Mouse (Mus musculus) left cerebral cortex, postnatal 4 days (tissue): ENCODE measurements around the gene Slc39a12. TPM values are rescaled to one million over a fixed set of nuclear protein-coding genes. Genes with fewer than 3 reads are reported as not detected.

Source experiments
- DNase-seq: peaks from one replicate; pipeline ENCODE4 v3.0.0-alpha.2; 2022
- intact Hi-C: fragments of 180-260 bp; cut with DNase I; formaldehyde crosslinking; loops from one replicate; pipeline ENCODE4 v1.15.1; 2025
- total RNA-seq, 2 experiments: library from RNA; stranded (reverse); gene quantifications; 2 replicates each; pipeline ENCODE4 v1.2.3; 2021

The Slc39a12 gene
- total RNA-seq, result 1 to 10 TPM; 4.2 to 4.8 TPM

- intact Hi-C loops, result no loop called here
- no peak for DNase-seq
Observed at GRCm38 (mm10) chr2:14388162-14388561, at the start of gene Slc39a12. Gene Slc39a12, plus strand, starts transcription at chr2:14388316.

GRCm38 (mm10) chr2:14341652-14342308 is 46.3 kb upstream of the Slc39a12 start:
- DNase-seq, result peak; percentile 90
- intact Hi-C loops, result no loop called here

DNA sequence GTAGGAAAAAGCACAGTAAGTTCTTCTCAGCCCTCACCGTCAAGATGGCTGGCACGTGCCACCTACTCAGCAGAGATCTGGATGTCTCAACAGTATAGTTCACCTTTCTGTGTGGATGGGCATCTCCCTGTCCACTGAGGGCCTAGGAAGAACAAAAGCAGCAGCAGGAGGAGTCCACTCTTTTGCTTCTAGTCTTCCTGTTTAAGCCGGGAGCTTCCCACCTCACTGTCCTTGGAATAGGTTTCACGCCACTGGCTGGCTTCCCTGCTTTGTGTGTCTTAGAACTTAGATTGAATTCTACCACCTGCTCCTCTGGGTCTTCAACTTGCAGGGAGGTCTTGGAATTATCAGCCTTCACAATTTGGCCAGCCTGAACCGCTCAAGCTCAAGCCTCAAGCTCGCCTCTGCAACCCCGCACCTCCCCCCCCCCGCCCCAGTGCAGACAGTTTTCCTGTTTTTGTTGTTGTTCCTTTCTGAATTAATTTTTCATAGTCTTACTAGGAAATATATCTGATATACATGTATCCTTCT is 45.7 kb upstream of the Slc39a12 start:
- DNase-seq, result peak; percentile 27
- intact Hi-C loops, result no loop called here

DNA sequence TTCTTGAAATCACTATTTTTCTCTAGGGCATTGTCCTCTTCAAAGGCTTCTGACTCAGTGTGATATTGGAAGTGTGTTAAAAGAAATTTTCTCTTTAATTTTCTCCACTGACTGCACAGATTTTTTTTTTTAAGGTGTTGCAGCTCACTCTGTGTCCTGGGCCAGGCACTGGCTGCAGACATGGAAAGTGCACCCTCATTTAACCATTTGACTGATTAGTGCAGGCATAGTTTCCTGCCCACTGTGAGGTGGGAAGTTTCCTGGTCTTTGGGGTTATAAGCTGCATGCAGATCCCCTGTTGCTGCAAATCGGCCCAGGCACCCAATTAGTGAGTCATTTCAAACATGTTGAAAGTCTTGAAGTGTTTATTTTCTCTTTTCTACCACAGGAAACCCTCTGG is 740 bp downstream of the Slc39a12 start:
- DNase-seq, result no peak

GRCm38 (mm10) chr2:14390900-14391299 is 2.8 kb downstream of the Slc39a12 start:
- no peak for DNase-seq
- intact Hi-C loops, result no loop called here

More for the DNA sequence above, 740 bp downstream of the Slc39a12 start:
- intact Hi-C loops, result no loop called here

DNA sequence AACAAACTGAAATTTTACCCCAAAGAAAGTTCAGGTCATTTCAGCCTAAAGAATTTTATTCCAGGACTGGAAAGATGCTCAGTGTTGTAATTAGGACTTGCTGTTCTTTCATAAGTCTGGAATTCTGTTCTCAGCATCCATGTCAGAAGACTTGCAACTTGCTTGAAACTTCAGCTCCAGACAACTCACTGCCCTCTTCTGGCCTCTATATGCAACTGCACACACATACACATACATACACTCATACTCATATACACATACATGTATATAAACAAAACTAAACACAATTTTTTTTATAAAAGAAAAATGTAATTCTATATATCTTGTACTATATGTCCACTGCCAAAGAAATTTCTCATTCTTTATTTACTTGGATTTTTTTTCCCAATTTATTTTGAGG is 14.9 kb downstream of the Slc39a12 start:
- intact Hi-C loops, result no loop called here
- DNase-seq, result no peak

GRCm38 (mm10) chr2:14428987-14429386 is 40.9 kb downstream of the Slc39a12 start:
- intact Hi-C loops, result no loop called here
- DNase-seq, result no peak

- no peak for DNase-seq
- intact Hi-C loops, result no loop called here
Observed at GRCm38 (mm10) chr2:14447322-14447721, 59.2 kb downstream of the Slc39a12 start.

- intact Hi-C loops, result no loop called here
- DNase-seq, result no peak
Observed at GRCm38 (mm10) chr2:14450866-14451265, 62.8 kb downstream of the Slc39a12 start.

GRCm38 (mm10) chr2:14454946-14455631 is 67.0 kb downstream of the Slc39a12 start:
- DNase-seq, result no peak
- intact Hi-C loops, result no loop called here

DNA sequence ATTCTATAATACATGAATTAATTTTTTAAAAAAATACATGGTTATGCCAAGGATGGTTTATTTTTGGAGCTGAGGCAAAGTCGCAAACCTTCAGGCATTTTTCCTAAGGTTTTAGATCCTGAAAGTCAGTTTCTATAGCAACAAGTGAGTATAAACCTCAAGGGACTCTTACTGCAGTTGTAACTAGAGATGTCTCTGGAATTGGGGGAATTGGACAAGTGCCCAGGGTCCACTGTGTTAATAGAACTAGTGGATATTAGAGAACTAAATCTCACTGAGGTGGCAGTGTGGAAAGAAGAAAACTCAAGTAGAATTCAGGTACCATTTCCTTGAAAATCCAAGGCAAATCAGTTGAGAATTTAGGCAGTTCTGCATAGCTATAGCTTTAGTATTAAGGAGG is 76.3 kb downstream of the Slc39a12 start:
- DNase-seq, result peak; percentile 10
- intact Hi-C loops, result no loop called here

GRCm38 (mm10) chr2:14494132-14494531 is 106.0 kb downstream of the Slc39a12 start:
- no peak for DNase-seq

DNA sequence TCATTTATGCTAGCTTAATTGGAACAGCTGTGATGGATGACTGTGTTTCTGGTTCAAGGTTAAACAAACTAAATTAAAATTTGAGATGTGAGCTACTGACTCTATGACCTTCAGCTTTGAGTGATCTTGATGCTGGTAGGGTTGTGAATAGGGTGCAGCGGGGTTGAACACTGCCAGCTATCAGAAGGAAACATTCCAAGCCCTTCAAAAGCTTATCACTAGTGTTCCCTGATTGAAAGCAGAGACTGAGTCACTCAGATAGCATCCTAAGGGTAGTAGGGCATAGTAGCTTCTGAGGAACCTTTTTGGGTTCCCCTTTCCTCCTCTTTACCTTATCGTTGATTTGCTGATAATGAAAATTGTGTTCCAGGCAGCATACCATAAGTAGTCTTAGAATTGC is 108.0 kb downstream of the Slc39a12 start:
- DNase-seq, result no peak
- intact Hi-C loops, result no loop called here

More at GRCm38 (mm10) chr2:14494132-14494531, 106.0 kb downstream of the Slc39a12 start:
- intact Hi-C loops, result no loop called here

DNA sequence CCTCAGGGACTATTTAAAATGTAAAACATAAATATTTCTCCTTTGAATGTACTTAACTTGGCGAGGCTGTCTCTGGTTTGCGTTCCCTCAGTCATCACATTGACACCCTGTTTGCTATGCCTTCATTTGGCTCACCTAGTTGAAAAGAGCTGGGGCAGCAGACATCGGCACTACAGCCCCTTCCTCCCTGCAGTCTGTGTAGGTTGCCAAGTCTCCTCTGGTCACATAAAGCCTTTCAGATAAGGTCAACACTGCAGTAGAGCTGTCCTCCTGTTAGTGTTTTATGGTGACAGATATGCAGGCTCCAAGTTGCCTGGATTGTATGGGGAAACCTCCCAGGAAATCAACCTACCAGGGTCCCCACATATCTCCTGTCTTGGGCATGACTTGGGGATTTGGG is 114.4 kb downstream of the Slc39a12 start:
- intact Hi-C loops, result no loop called here
- DNase-seq, result no peak

GRCm38 (mm10) chr2:14518237-14518636 is 130.1 kb downstream of the Slc39a12 start:
- intact Hi-C loops, result no loop called here
- DNase-seq, result no peak

DNA sequence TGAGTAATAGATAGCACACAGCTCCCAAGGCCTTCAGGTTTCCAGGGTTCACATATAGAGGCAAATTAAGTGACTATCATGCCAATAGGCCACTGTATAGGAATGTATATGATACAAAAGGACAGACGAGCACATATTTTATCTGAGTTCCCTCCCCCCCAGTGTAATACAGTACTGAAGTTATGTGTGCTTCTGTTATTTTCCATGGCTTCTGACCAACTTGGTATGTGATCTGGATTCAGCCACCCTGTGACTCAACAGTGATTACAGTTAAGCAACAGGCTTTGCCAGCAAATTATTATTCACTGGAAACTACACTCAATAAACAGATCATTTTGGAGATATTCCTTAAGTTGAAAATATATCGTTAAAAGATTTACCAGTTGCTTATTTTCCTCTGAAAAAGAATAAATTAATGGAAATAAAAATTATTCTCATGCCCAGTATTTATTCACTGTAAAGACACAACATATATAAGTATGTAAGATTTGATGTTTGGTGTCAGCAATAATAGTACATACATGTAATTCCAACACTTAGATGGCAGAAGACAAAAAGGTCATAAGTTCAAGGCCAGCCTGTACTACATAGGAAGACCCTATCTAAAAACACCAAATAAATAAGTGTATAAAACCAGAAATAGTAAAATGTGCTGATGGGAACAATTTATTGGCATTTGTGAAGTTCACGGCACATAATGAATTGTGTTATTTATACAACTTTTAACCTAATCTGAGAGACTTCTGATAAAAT is 146.4 kb downstream of the Slc39a12 start:
- DNase-seq, result no peak
- intact Hi-C loops, result no loop called here

- intact Hi-C loops, result no loop called here
- no peak for DNase-seq
Observed at GRCm38 (mm10) chr2:14535246-14535671, 147.1 kb downstream of the Slc39a12 start.

DNA sequence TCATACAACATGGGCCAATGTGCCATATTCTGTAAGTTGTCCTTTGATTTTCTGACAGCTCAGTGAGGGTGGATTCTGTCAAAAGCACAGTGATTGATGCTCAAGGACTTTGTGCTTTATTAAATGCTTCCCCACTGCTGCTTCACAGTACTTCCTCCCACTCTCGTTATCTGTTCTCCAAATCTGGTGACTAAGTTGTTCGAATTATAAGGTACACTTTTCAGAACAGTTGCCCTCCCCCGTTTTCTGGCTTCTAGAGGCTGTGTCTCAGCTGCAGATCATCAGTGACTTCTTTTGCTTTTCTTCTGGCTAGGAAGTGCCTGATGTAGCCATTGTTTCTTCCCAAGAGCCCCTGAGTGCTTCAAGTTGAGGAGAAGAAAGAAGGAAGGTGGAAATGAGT is 149.7 kb downstream of the Slc39a12 start:
- no peak for DNase-seq
- intact Hi-C loops, result no loop called here

DNA sequence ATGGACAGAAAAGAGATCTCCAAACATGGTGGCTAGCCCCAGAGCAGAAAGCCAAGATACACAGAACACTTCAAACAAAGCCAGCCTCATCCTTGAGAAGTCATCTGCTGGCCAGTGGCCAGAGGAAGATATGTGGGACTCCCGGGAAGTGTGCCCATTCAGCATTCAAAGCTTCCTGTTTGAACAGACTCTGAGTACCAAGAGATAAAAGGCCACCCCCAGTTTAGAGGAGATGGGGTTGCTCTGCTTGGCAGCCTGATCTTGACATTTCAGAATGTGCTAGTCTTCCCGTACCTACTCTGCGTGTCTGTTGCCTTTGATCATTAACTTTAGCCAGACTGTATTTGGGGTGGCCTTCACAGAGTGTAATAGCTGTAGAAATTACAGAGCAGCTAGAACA is 155.2 kb downstream of the Slc39a12 start:
- peak; percentile 32 for DNase-seq
- intact Hi-C loops, result no loop called here

DNA sequence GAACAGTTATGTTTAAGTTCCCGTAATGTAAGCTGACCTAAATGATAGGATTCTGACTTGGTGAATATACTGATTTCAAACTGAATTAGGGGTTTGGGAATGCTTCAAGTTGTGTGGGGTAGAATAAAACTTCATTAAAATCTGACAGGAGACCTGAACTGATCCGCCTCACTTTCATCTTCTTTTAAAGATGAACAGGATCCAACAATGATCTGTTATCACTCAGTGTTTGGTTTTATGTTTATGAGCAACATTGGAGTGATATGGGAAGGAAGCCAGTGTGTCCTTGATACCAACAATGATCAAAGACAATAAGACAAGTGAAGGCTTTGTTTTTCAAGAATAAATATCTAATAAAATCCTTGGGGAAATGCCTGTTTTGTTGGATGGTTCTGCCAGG is 155.7 kb downstream of the Slc39a12 start:
- intact Hi-C loops, result no loop called here
- no peak for DNase-seq
